Mouse (Mus musculus) heart, embryonic 16.5 days (tissue): ENCODE results near the gene Rps24. TPM values are rescaled to one million over a fixed set of nuclear protein-coding genes. Genes with fewer than 3 reads are reported as not detected.
"Not testable (repeated sequence)": the region's sequence is repeated elsewhere in the genome, so short reads cannot be mapped to it uniquely, and the experiment has no call there.

Experiments used
- ATAC-seq: fragments of 200-750 bp; cut with Nextera tagmentation; replicated peaks from 2 replicates; pipeline ENCODE4 v1.8.0; 2017; ENCODE audit warnings: moderate number of reproducible peaks; ENCODE audit not compliant: insufficient read depth, low FRiP score; ENCODE audit errors: extremely low read depth
- H3K27ac ChIP-seq: fragments of 300-500 bp; sonication (generic); 2 replicates; pipeline ENCODE4 v1.5.1; 2014; ENCODE audit warnings: mild to moderate bottlenecking, low read length, control low read depth, moderate library complexity
- H3K27me3 ChIP-seq: fragments of 300-500 bp; sonication (generic); 2 replicates; pipeline ENCODE4 v1.6.1; 2014; ENCODE audit warnings: low read length, mixed read lengths; ENCODE audit not compliant: control insufficient read depth, insufficient read depth
- H3K36me3 ChIP-seq: fragments of 300-500 bp; sonication (generic); 2 replicates; pipeline ENCODE4 v1.6.1; 2014; ENCODE audit not compliant: control insufficient read depth, insufficient read depth
- H3K4me1 ChIP-seq: fragments of 300-500 bp; sonication (generic); 2 replicates; pipeline ENCODE4 v1.6.1; 2014; ENCODE audit warnings: low read length, mixed read lengths; ENCODE audit not compliant: control insufficient read depth, insufficient read depth
- H3K4me2 ChIP-seq: fragments of 300-500 bp; sonication (generic); 2 replicates; pipeline ENCODE4 v1.6.1; 2014; ENCODE audit warnings: low read depth, mild to moderate bottlenecking, control low read depth, low read length
- H3K4me3 ChIP-seq: fragments of 300-500 bp; sonication (generic); 2 replicates; pipeline ENCODE4 v1.5.1; 2014; ENCODE audit warnings: mild to moderate bottlenecking, control low read depth, low read length
- H3K9ac ChIP-seq: fragments of 300-500 bp; sonication (generic); 2 replicates; pipeline ENCODE4 v1.6.1; 2014; ENCODE audit warnings: low read length, control low read depth
- H3K9me3 ChIP-seq: fragments of 300-500 bp; sonication (generic); replicated peaks from 2 replicates; pipeline ENCODE4 v1.6.1; 2016; ENCODE audit warnings: low read length; ENCODE audit not compliant: control insufficient read depth
- WGBS: fragments of 180-500 bp; shearing (Covaris S2); extraction: QIAGEN DNeasy Blood & Tissue Kit; methylation state at CpG from one replicate; pipeline ENCODE4 v1.1.7; 2014; 5-methylcytosine and 5-hydroxymethylcytosine counted together
- polyA plus RNA-seq: library from polyadenylated mRNA; unstranded; fragments of >200 nt; fragmentation: Nextera tagmentation; extraction: Ambion mirVana; gene quantifications from 2 replicates; pipeline ENCODE4 v1.2.1, GENCODE M21; 2015

The Rps24 gene
- polyA plus RNA-seq: 463 and 565 TPM in 2 replicates

DNA sequence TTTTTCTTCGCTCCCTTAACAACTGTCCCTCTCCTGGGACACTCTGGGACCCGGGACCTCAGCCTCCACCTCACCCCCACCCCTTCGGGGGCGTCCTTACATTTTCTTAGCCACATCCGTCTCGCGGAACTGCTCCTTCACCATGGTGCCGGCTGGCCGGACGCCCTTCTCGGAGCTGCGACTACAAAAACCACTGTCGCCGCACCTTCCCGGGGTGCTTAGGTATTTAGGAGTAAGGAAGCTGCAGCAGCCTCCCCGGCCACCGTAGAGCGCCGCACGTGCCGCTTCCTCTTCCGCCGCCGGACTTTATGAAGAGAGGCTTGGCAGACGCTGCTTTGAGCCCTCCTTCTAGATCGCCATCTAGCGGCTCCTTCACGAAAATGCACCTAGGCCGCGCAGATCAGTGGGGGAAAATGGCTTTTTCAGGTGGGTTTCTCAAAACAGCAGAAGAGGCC lies at the start of gene Rps24, which contains the start of gene Polr3a:
Gene Rps24 (plus strand): TSS at position 353 of the 455 bp plus-strand sequence.
Gene Polr3a (minus strand): TSS at position 286 of the 455 bp plus-strand sequence.
- Histone ChIP-seq H3K4me3 (peak within 1 kb of the TSS; percentile 94), H3K9ac (peak within 1 kb of the TSS; percentile 90), H3K27me3 (no peaks in the 10 kb centered on the region), H3K27ac (peak within 1 kb of the TSS; percentile 64), H3K9me3 (no peaks in the 10 kb centered on the region), H3K4me1 (peaks cover 15% of the 10 kb centered on the region), H3K4me2 (peak within 1 kb of the TSS; percentile 87), H3K36me3 (peaks cover 16% of the 10 kb centered on the region)
- under 1% methylated on average over 30 of the region's 30 CpGs for WGBS
- peak; percentile 54 for ATAC-seq

DNA sequence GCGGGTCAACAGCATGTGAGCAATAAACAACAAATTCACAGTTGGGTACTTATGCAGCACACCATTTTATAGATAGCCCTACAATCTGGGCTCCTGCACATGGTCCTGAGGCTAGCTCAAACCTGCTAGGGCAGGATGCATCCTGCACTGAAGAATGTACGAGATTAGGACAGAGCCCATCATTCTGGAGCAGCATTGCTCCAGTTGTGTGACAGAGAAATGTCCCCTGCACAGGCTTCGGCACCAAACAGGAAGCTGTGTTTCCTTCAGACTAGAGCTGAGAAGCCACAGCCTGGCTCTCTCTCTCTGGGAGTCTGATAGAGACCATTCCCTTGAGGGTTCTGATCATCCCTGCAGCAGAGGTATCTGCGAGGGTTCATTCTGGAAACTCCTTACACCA lies 43.4 kb upstream of the Rps24 start:
- H3K4me2 ChIP-seq, H3K9me3 ChIP-seq, H3K9ac ChIP-seq, H3K27me3 ChIP-seq, H3K27ac ChIP-seq, ATAC-seq, H3K4me3 ChIP-seq, H3K4me1 ChIP-seq: not testable (repeated sequence)
- H3K36me3 ChIP-seq: peaks cover 14% of the 10 kb centered on the region
- WGBS: 60% methylated on average over 4 of the region's 4 CpGs

DNA sequence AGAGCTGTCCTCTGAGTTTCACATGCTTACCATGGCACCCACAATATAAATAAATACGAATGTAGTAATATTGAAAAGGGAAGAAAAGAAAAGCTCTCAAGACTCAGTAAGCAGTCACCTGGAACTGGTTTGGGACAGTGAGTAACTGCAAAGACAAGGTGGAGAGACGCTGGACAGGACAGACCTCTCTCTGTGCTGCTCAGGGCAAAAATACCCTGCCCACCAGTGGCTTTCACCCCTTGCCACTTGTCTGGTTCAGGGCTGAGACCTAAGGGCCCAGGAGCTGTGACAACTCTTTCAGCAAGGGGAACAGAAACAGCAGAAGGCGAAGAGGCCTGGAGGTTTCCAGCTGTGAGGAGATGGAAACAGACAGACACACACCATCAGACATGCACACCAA lies 28.7 kb upstream of the Rps24 start:
- ATAC-seq: no peak
- H3K9ac ChIP-seq: no peak overlapping the region
- H3K4me3 ChIP-seq: no peak overlapping the region
- no peaks in the 10 kb centered on the region for H3K27me3 ChIP-seq
- H3K36me3 ChIP-seq: peaks cover 66% of the 10 kb centered on the region
- WGBS: 78% methylated on average over 3 of the region's 3 CpGs
- no peaks in the 10 kb centered on the region for H3K9me3 ChIP-seq
- no peak overlapping the region for H3K4me2 ChIP-seq
- no peaks in the 10 kb centered on the region for H3K4me1 ChIP-seq
- H3K27ac ChIP-seq: no peak overlapping the region

DNA sequence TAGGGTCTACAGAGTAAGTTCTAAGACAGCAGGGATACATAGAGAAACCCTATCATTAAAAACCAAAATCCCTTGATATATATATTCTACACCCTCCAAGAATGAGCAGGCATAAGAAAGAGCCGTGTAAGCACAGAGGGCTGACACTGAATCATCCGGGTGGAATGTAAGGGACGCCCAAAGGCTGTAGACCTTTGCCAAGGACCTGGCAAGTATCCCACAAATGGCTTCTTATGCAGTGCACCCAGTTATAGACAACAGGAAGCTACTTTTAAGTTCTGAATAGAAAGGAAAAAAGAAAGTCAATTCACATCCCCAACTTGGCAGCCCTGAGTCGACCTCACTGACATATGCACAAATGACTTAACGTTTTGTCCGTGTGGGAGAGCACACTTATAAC lies 18.1 kb upstream of the Rps24 start:
- Histone ChIP-seq H3K27me3 (no peaks in the 10 kb centered on the region), H3K9me3 (no peaks in the 10 kb centered on the region), H3K4me3 (no peak overlapping the region), H3K27ac (no peak overlapping the region), H3K9ac (no peak overlapping the region), H3K4me2 (no peak overlapping the region), H3K4me1 (no peaks in the 10 kb centered on the region), H3K36me3 (peaks cover 65% of the 10 kb centered on the region)
- WGBS: 82% methylated on average over 6 of the region's 6 CpGs
- no peak for ATAC-seq

DNA sequence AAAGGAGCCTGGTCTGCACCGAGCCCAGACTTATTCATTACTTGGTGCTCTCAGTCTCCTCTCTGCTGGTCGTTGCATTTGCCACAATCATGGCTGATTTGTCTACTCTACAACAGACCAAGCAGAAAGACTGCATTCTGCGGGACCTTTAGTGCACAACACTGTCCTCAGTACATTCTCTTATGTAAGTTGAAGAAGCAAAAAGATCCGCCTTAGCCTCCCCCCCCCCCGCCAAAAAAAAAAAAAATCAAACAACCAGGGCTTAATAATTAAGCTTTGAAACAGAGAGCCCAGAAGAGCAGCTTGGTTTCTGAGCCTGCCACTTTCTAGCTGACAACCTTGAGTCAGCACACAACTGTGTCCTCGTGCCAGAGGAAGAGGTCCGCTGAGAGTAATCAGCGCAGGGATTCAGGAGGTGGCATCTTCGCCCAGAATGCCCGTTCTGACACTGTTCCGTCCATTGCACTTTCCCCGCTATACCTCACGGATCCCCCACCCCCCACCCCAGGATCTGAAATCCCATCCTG lies 621 bp upstream of the Rps24 start:
- Histone ChIP-seq H3K36me3 (peaks cover 21% of the 10 kb centered on the region), H3K4me2 (peak overlapping the region; percentile 87), H3K9me3 (no peaks in the 10 kb centered on the region), H3K4me3 (peak overlapping the region; percentile 94), H3K27ac (no peak overlapping the region; the same call in 1 of the 2 replicates), H3K27me3 (no peaks in the 10 kb centered on the region), H3K9ac (peak overlapping the region; percentile 90), H3K4me1 (peaks cover 11% of the 10 kb centered on the region)
- WGBS: 6% methylated on average over 13 of the region's 13 CpGs
- ATAC-seq: no peak

DNA sequence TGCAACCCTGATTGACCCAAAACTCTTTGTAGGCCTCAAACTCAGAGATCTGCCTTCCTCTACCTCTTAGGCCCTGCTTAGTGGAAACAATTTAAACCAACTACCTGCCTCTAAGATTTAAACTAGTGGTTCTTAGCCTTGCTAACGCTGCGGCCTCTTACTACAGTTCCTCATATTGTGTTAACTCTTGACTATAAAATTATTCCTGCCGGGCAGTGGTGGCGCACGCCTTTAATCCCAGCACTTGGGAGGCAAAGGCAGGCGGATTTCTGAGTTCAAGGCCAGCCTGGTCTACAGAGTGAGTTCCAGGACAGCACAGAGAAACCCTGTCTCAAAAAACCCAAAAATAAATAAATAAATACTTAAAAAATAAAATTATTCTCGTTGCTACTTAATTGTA lies 2.8 kb downstream of the Rps24 start:
- not testable (repeated sequence) for H3K27ac ChIP-seq, H3K9ac ChIP-seq, H3K4me3 ChIP-seq, H3K9me3 ChIP-seq, ATAC-seq, H3K27me3 ChIP-seq, H3K4me2 ChIP-seq
- 83% methylated on average over 7 of the region's 7 CpGs for WGBS
- H3K4me1 ChIP-seq: peaks cover 41% of the 10 kb centered on the region
- peaks cover 23% of the 10 kb centered on the region for H3K36me3 ChIP-seq

DNA sequence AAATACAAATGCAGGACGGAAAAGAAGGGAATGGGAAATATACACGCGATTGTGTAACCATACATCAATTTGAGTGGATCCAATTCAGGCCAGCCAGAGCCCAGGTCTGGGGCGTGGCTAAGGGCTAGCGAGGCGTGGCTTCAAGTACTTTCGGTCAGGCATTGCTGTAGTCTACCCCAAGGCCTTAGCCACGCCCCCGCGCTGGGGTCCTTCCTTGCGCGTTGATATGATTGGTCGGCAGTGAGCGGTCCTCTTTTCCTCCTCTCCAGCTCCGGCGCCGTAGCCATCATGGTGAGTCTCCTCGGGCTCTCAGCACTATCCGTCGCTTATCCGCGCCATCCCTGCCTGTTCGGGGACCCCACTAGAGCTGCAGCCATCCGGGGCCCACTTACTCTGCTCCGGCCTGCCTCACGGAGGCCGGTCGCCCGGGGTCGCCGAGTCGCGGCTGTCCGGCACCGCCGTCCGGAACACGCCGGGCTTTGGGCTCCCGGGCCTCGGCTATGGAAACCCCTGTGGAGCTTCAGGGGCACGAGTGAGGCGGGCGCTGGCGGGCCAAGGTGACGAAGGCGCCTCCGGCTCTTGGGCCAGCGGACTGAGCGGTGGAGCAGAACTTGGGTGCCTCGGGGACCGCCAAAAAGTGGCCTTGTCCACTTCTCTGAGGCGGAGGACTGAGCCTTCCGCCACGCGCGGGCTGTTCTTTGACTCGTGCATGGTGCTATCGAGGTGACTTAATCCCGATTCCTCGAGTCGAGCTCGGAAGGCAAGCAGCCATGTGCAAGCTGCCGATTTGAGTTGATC lies 3.7 kb downstream of the Rps24 start:
- Histone ChIP-seq H3K9ac (peak overlapping the region; percentile 93), H3K4me2 (peak overlapping the region; percentile 90), H3K27ac (peak overlapping the region; percentile 76), H3K4me1 (peaks cover 45% of the 10 kb centered on the region), H3K9me3 (no peaks in the 10 kb centered on the region), H3K36me3 (peaks cover 31% of the 10 kb centered on the region), H3K27me3 (no peaks in the 10 kb centered on the region), H3K4me3 (peak overlapping the region; percentile 88)
- under 1% methylated on average over 64 of the region's 64 CpGs for WGBS
- ATAC-seq: peak; percentile 91

DNA sequence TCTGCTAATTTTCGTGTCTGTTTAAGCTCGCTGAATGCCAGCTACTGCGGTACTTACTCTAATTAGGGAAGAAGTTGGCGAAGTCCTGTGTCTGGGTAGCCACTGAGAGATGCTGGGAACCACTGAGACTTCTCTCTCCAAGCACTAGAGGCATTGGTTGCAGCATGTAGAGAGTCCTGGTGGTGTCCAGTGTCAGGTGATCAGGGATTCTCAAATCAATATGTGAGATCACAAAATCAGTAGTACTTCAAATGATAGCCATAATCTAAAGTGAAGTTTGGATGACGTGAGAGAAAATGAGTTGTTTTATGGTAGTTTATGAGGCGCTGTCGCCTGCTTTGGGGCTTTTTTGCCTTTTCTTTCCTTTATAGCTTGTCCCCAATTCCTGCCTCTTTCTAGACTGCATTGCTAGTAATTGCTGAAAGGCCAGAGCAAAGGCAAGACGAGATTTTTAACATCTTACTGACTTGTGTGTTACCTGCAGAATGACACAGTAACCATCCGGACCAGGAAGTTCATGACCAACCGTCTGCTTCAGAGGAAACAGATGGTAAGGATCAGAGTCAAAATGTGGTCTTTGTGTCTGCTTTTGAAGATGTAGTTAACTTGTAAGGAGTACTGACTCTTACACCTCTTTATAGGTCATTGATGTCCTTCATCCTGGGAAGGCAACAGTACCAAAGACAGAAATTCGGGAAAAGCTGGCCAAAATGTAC lies 4.5 kb downstream of the Rps24 start:
- Histone ChIP-seq H3K4me2 (peak overlapping the region; percentile 90), H3K4me1 (peaks cover 39% of the 10 kb centered on the region), H3K4me3 (peak overlapping the region; percentile 88), H3K9me3 (no peaks in the 10 kb centered on the region), H3K27me3 (no peaks in the 10 kb centered on the region), H3K36me3 (peaks cover 38% of the 10 kb centered on the region), H3K27ac (peak overlapping the region; percentile 76), H3K9ac (peak overlapping the region; percentile 93)
- ATAC-seq: no peak
- 2% methylated on average over 11 of the region's 11 CpGs for WGBS
